In genomic region chr13:89720497-89720896, GRCm38 (mm10) we compare ENCODE assay signal across 19 mouse cellular contexts. TPM values are rescaled to one million over a fixed set of nuclear protein-coding genes. Genes with fewer than 3 reads are reported as not detected.
DNase-seq lines count a peak whose midpoint lies in the region; ATAC-seq and TF ChIP-seq lines count a peak whose summit lies in the region.
"Had no signal": no experiment of that assay in that cellular context is flagged by ENCODE, and none has a peak within 500 bp of the region (broad histone marks: within the 10 kb centered on the region; RNA-seq: fewer than 3 reads in every experiment).

No protein-coding gene starts in this region.

- H3K27ac ChIP-seq in kidney, adult 2 months (ENCODE audit: insufficient read depth, low read depth, low read length) = no peak overlapping the region
- no peak overlapping the region for H3K27ac ChIP-seq in lung, postnatal 0 days (ENCODE audit: low read length)
- H3K27ac ChIP-seq: embryonic facial prominence, embryonic 12.5 days; heart, embryonic 15.5 days; hindbrain, embryonic 10.5 days; limb, embryonic 15.5 days; midbrain, embryonic 15.5 days had no signal

- peak; percentile 43 for TF ChIP-seq CTCF in kidney, adult 2 months (conservative IDR thresholded peaks at IDR 0.05; ENCODE audit: insufficient read depth, insufficient read length, low read depth, low read length)
- peak; percentile 27; the same call in 1 of the 2 replicates for TF ChIP-seq CTCF in lung, postnatal 0 days (IDR thresholded peaks at IDR 0.05)
- peak; percentile 68 for TF ChIP-seq CTCF in Patski (IDR thresholded peaks at IDR 0.05)

- ATAC-seq in lung, postnatal 0 days = no peak
- peak; percentile 83 for ATAC-seq in Patski
- ATAC-seq: activated CD4-positive, CD25-positive, alpha-beta regulatory T cell, adult 4 months; forebrain, embryonic 16.5 days; inflammation-experienced regulatory T-cells, adult 6 months; midbrain, embryonic 15.5 days had no signal

- DNase-seq in kidney, adult 2 months = no peak
- DNase-seq in kidney, postnatal 10 days = no peak
- no peak for DNase-seq in lung, postnatal 0 days (ENCODE audit: low spot score)
- DNase-seq in lung, postnatal 25 days (ENCODE audit: low spot score) = no peak
- no peak for DNase-seq in Patski (ENCODE audit: low read depth, low spot score)
- DNase-seq in heart, postnatal 14 days = no peak
- no peak for DNase-seq in frontal cortex, postnatal 14 days (ENCODE audit: low spot score in 2 of 2)
- DNase-seq: cerebellum, adult 8-10 months; heart, adult 18-20 months; kidney, postnatal 14 days; thymus, adult 2 months had no signal

- H3K27me3 ChIP-seq in kidney, adult 2 months (replicated peaks; ENCODE audit: control insufficient read depth, insufficient read depth, low read length) = no peaks in the 10 kb centered on the region
- H3K27me3 ChIP-seq in lung, postnatal 0 days (replicated peaks; ENCODE audit: insufficient read depth, low read length) = no peaks in the 10 kb centered on the region
- no peaks in the 10 kb centered on the region for H3K27me3 ChIP-seq in Patski
- H3K27me3 ChIP-seq: embryonic facial prominence, embryonic 12.5 days; heart, embryonic 15.5 days; limb, embryonic 15.5 days; midbrain, embryonic 15.5 days had no signal

- H3K9me3 ChIP-seq in lung, postnatal 0 days (ENCODE audit: low read length) = no peaks in the 10 kb centered on the region
- H3K9me3 ChIP-seq: embryonic facial prominence, embryonic 12.5 days; heart, embryonic 15.5 days; hindbrain, embryonic 10.5 days; limb, embryonic 15.5 days; midbrain, embryonic 15.5 days had no signal

- WGBS in kidney, adult 2 months = 34% methylated on average over 3 of the region's 3 CpGs
- WGBS in lung, postnatal 0 days = 50% methylated on average over 3 of the region's 3 CpGs

- no peaks in the 10 kb centered on the region for H3K36me3 ChIP-seq in kidney, adult 2 months (ENCODE audit: control insufficient read depth, insufficient read depth, low read length)
- H3K36me3 ChIP-seq in lung, postnatal 0 days (ENCODE audit: insufficient read depth, low read length) = no peaks in the 10 kb centered on the region
- H3K36me3 ChIP-seq: midbrain, embryonic 15.5 days had no signal

- H3K4me3 ChIP-seq in kidney, adult 2 months (ENCODE audit: insufficient read depth, low read depth, low read length) = no peak overlapping the region
- no peak overlapping the region for H3K4me3 ChIP-seq in lung, postnatal 0 days (ENCODE audit: low read depth, low read length)
- H3K4me3 ChIP-seq: embryonic facial prominence, embryonic 12.5 days; heart, embryonic 15.5 days; hindbrain, embryonic 10.5 days; limb, embryonic 15.5 days; midbrain, embryonic 15.5 days had no signal

- TF ChIP-seq POLR2A in kidney, adult 2 months (IDR thresholded peaks at IDR 0.05; ENCODE audit: low read depth, low read length) = no peak

- no peak overlapping the region for H3K4me2 ChIP-seq in lung, postnatal 0 days (replicated peaks; ENCODE audit: low read depth, low read length)
- H3K4me2 ChIP-seq: embryonic facial prominence, embryonic 12.5 days; heart, embryonic 15.5 days; limb, embryonic 15.5 days; midbrain, embryonic 15.5 days had no signal

- CTCF ChIA-PET in Patski (lab: Charles Lee) = interaction anchor here (1.0 to 1.7 kb wide), 5 partner anchors 10 to 52 kb away, joined by 3 to 8 read pairs (median 3); no protein-coding TSS in a partner anchor

- in situ Hi-C loops in Patski (cut with MboI; ENCODE audit: low pct_unique_long_range_greater_than_20kb) = no loop called here

- H3K9ac ChIP-seq in lung, postnatal 0 days (replicated peaks; ENCODE audit: low read depth) = no peak overlapping the region
- H3K9ac ChIP-seq: embryonic facial prominence, embryonic 12.5 days; heart, embryonic 15.5 days; limb, embryonic 15.5 days; midbrain, embryonic 15.5 days had no signal

- no peaks in the 10 kb centered on the region for H3K4me1 ChIP-seq in kidney, adult 2 months (ENCODE audit: control insufficient read depth, insufficient read depth, low read length)
- H3K4me1 ChIP-seq in lung, postnatal 0 days (ENCODE audit: insufficient read depth, low read depth, low read length) = no peaks in the 10 kb centered on the region
- H3K4me1 ChIP-seq: embryonic facial prominence, embryonic 12.5 days; heart, embryonic 15.5 days; hindbrain, embryonic 10.5 days; limb, embryonic 15.5 days; midbrain, embryonic 15.5 days had no signal

- TF ChIP-seq EP300 in lung, postnatal 0 days (IDR thresholded peaks at IDR 0.05) = no peak

- intact Hi-C loops in heart, postnatal 14 days (cut with DNase I) = no loop called here

- POLR2A ChIA-PET in Patski (lab: Charles Lee) = no interaction called here

RNA-seq across cellular contexts. Expression of gene Vcan, which starts 21.8 kb away (rescaled TPM):
- 1.7 and 3.7 TPM in 2 replicates for polyA plus RNA-seq in kidney, adult 2 months (2012; rRNA removed)
- polyA plus RNA-seq in lung, postnatal 0 days (2015; fragmentation: Nextera tagmentation; extraction: Ambion mirVana) = 12.1 and 12.3 TPM in 2 replicates
- polyA plus RNA-seq in Patski (2021) = 13.0 TPM
- 10 to 100 TPM; 19.5 to 21.8 TPM for total RNA-seq in heart, postnatal 14 days (2021)
